Mouse (Mus musculus) MEL (cell line): ENCODE results near the gene Cyth3. TPM values are rescaled to one million over a fixed set of nuclear protein-coding genes. Genes with fewer than 3 reads are reported as not detected.

Experiments
- DNase-seq: peaks from one replicate; pipeline ENCODE4 v3.0.0; 2011; ENCODE audit warnings: low read depth, low spot score
- H3K27ac ChIP-seq: 2 replicates; pipeline ENCODE4 v1.5.1; 2012; ENCODE audit warnings: low read depth, mild to moderate bottlenecking, control low read depth, low read length, moderate library complexity; ENCODE audit not compliant: control insufficient read depth
- H3K27me3 ChIP-seq, 2 experiments: fragments of 150-350 bp in 1 of 2; sonication (generic) in 1 of 2; 2 replicates each; pipeline ENCODE4 v1.6.1; 2012; ENCODE audit warnings: low read length in 2 of 2, mild to moderate bottlenecking in 2 of 2, improper control_type of control experiment in 1 of 2, moderate library complexity in 1 of 2; ENCODE audit not compliant: insufficient read depth in 2 of 2, control insufficient read depth in 1 of 2
- H3K36me3 ChIP-seq, 2 experiments: 2 replicates each; pipeline ENCODE4 v1.6.1; 2012 to 2014; ENCODE audit warnings: low read length in 2 of 2, improper control_type of control experiment in 1 of 2, inconsistent platforms in 1 of 2, mild to moderate bottlenecking in 1 of 2; ENCODE audit not compliant: insufficient read depth in 2 of 2, control insufficient read depth in 1 of 2
- H3K4me1 ChIP-seq, 2 experiments: fragments of 150-350 bp in 1 of 2; sonication (generic) in 1 of 2; 2 replicates each; pipeline ENCODE4 v1.6.1; 2012; ENCODE audit warnings: low read length in 2 of 2, improper control_type of control experiment in 1 of 2, mild to moderate bottlenecking in 1 of 2; ENCODE audit not compliant: insufficient read depth in 2 of 2, control insufficient read depth in 1 of 2
- H3K4me3 ChIP-seq, 2 experiments: fragments of 150-350 bp in 1 of 2; sonication (generic) in 1 of 2; 2 replicates each; pipeline ENCODE4 v1.5.1; 2012; ENCODE audit warnings: low read depth in 2 of 2, low read length in 2 of 2, mild to moderate bottlenecking in 2 of 2, moderate library complexity in 2 of 2, control low read depth in 1 of 2, improper control_type of control experiment in 1 of 2; ENCODE audit not compliant: control insufficient read depth in 1 of 2, insufficient read depth in 1 of 2
- H3K79me2 ChIP-seq: 2 replicates; pipeline ENCODE4 v1.6.1; 2012; ENCODE audit warnings: mild to moderate bottlenecking, low read length, moderate library complexity; ENCODE audit not compliant: control insufficient read depth, poor library complexity, insufficient read depth
- H3K9ac ChIP-seq: 2 replicates; pipeline ENCODE4 v1.6.1; 2012; ENCODE audit warnings: low read depth, mild to moderate bottlenecking, control low read depth, low read length, moderate library complexity; ENCODE audit not compliant: control insufficient read depth, poor library complexity, severe bottlenecking
- H3K9me3 ChIP-seq: fragments of 150-350 bp; sonication (generic); replicated peaks from 2 replicates; pipeline ENCODE4 v1.6.1; 2012; ENCODE audit warnings: mild to moderate bottlenecking, low read length, improper control_type of control experiment, moderate library complexity; ENCODE audit not compliant: insufficient read depth
- CHD2 ChIP-seq: IDR thresholded peaks from 2 replicates; pipeline ENCODE4 v1.6.1; 2011; ENCODE audit warnings: low read length, improper control_type of control experiment
- CTCF ChIP-seq, 3 experiments: IDR thresholded peaks in 2 of 3; conservative IDR thresholded peaks in 1 of 3; 2 replicates each; pipeline ENCODE4 v1.5.1; 2011 to 2012; ENCODE audit warnings: low read length in 3 of 3, low read depth in 2 of 3, mild to moderate bottlenecking in 2 of 3, improper control_type of control experiment in 1 of 3, inconsistent platforms in 1 of 3, mixed read lengths in 1 of 3, moderate library complexity in 1 of 3; ENCODE audit not compliant: control insufficient read depth in 1 of 3, insufficient read depth in 1 of 3, poor library complexity in 1 of 3, severe bottlenecking in 1 of 3
- E2F4 ChIP-seq: IDR thresholded peaks from 2 replicates; pipeline ENCODE4 v1.6.1; 2011; ENCODE audit warnings: low read depth, low read length, improper control_type of control experiment, borderline replicate concordance
- EP300 ChIP-seq, 2 experiments: IDR thresholded peaks; 2 replicates each; pipeline ENCODE4 v1.6.1; 2011; ENCODE audit warnings: improper control_type of control experiment in 2 of 2, low read length in 2 of 2, low read depth in 1 of 2, mild to moderate bottlenecking in 1 of 2
- GABPA ChIP-seq: IDR thresholded peaks from 2 replicates; pipeline ENCODE4 v1.6.1; 2012; ENCODE audit warnings: low read depth, mild to moderate bottlenecking, inconsistent platforms, low read length, improper control_type of control experiment, moderate library complexity
- HCFC1 ChIP-seq: IDR thresholded peaks from 2 replicates; pipeline ENCODE4 v1.6.1; 2012; ENCODE audit warnings: low read depth, mild to moderate bottlenecking, inconsistent platforms, low read length, improper control_type of control experiment, moderate library complexity
- MAFK ChIP-seq: IDR thresholded peaks from 2 replicates; pipeline ENCODE4 v1.6.1; 2011; ENCODE audit warnings: low read depth, mild to moderate bottlenecking, low read length, improper control_type of control experiment, borderline replicate concordance
- MEF2A ChIP-seq: IDR thresholded peaks from 2 replicates; pipeline ENCODE4 v1.6.1; 2014; ENCODE audit warnings: low read depth, mild to moderate bottlenecking, inconsistent platforms, low read length, improper control_type of control experiment; ENCODE audit not compliant: poor library complexity, insufficient replicate concordance, severe bottlenecking; ENCODE audit errors: extremely low read depth
- RAD21 ChIP-seq: IDR thresholded peaks from 2 replicates; pipeline ENCODE4 v1.6.1; 2011; ENCODE audit warnings: mild to moderate bottlenecking, low read depth, low read length, improper control_type of control experiment
- SMC3 ChIP-seq: IDR thresholded peaks from 2 replicates; pipeline ENCODE4 v1.6.1; 2011; ENCODE audit warnings: low read depth, low read length, improper control_type of control experiment
- TAL1 ChIP-seq: IDR thresholded peaks from 2 replicates; pipeline ENCODE4 v1.6.1; 2012; ENCODE audit warnings: mild to moderate bottlenecking, inconsistent platforms, low read length, moderate library complexity, mixed read lengths
- TBP ChIP-seq: IDR thresholded peaks from 2 replicates; pipeline ENCODE4 v1.8.0; 2011; ENCODE audit warnings: low read depth, low read length, improper control_type of control experiment
- TCF12 ChIP-seq: IDR thresholded peaks from 2 replicates; pipeline ENCODE4 v1.6.1; 2014; ENCODE audit warnings: low read depth, mild to moderate bottlenecking, inconsistent platforms, low read length, improper control_type of control experiment, moderate library complexity
- USF2 ChIP-seq, 2 experiments: IDR thresholded peaks; 2 replicates each; pipeline ENCODE4 v1.6.1; 2011 to 2012; ENCODE audit warnings: improper control_type of control experiment in 2 of 2, low read length in 2 of 2, borderline replicate concordance in 1 of 2, inconsistent platforms in 1 of 2, low read depth in 1 of 2, mild to moderate bottlenecking in 1 of 2; ENCODE audit not compliant: insufficient read depth in 1 of 2
- ZC3H11A ChIP-seq: IDR thresholded peaks from 2 replicates; pipeline ENCODE4 v1.6.1; 2012; ENCODE audit warnings: low read depth, mild to moderate bottlenecking, inconsistent platforms, low read length, improper control_type of control experiment
- ZKSCAN1 ChIP-seq: IDR thresholded peaks from 2 replicates; pipeline ENCODE4 v1.6.1; 2012; ENCODE audit warnings: low read depth, mild to moderate bottlenecking, inconsistent platforms, low read length, improper control_type of control experiment, moderate library complexity
- polyA plus RNA-seq, 2 experiments: library from polyadenylated mRNA; stranded (reverse) in 1 of 2; unstranded in 1 of 2; fragments of >175 nt in 1 of 2; fragments of >200 nt in 1 of 2; gene quantifications; 2 replicates each; pipeline versions ENCODE4 v1.2.1 to v1.2.4; 2012; ENCODE audit warnings: low replicate concordance in 2 of 2, low read depth in 1 of 2; ENCODE audit not compliant: insufficient read length in 2 of 2, insufficient read depth in 1 of 2, missing spikeins in 1 of 2
- total RNA-seq: library from RNA; depleted of rRNA; stranded (reverse); fragments of 300-350 nt; gene quantifications from 2 replicates; pipeline ENCODE4 v1.2.3, GENCODE M21; 2012

Cyth3 gene
- total and polyA plus RNA-seq, 3 experiments: 41.1 to 44.9 TPM; not detected in 1

DNA sequence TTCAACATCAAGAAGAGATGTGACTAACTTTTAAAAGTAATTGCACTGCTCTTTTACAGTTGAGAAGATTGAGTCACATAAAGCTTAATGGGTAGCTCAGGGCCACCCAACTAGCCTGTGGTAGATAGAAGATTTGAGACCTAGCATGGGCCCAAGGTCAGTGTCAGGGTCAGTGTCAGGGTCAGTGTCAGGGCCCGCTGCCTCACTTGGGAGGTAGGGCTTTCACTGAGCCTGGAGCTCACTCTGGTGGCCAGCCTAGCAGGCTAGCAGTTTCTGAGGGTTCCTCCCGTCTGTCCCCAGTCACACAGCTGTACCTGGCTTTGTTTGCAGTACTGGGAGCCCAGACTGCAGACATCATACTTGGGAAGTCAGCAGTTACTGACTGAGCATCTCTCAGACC is 47.1 kb downstream of the Cyth3 start:
- H3K4me1 ChIP-seq: peaks cover 9 to 19% of the 10 kb centered on the region in 2 experiments; a peak in 3 of 4 replicates
- H3K36me3 ChIP-seq: peaks cover 0 to 9% of the 10 kb centered on the region in 2 experiments; a peak in 2 of 4 replicates
- H3K27me3 ChIP-seq: no peaks in the 10 kb centered on the region
- no peak overlapping the region for H3K27ac ChIP-seq
- no peak overlapping the region for H3K4me3 ChIP-seq
- no peak for DNase-seq
- H3K9ac ChIP-seq: no peak overlapping the region
- peaks cover under 1% of the 10 kb centered on the region; the same call in 1 of the 2 replicates for H3K79me2 ChIP-seq
- TF ChIP-seq SMC3: peak; percentile 20; the same call in 1 of the 2 replicates
- no peak for TF ChIP-seq MAFK
- H3K9me3 ChIP-seq: no peaks in the 10 kb centered on the region

DNA sequence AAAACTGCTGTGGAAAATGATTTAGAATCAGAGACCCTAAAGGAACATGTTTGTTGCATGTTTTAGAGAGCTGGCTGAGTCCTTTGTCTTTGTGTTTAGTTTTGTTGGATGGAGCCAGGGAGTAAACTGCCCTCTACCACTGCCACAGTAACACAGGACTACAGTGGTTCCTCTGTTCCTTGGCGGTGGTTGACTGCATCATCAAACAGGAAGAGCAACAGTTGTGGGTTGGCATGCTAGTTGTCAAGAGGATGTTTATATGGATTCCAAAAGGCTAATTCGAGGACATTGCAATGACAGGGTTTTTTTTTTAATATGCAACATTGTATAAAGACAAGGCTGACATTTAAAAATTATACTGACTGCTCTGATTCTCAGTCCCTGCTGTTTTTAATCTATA is 47.6 kb downstream of the Cyth3 start:
- TF ChIP-seq MEF2A (no peak), TAL1 (no peak), GABPA (no peak), TBP (no peak), USF2 (IDR thresholded peaks at IDR 0.05; ENCODE audit: borderline replicate concordance in 1 of 2, insufficient read depth in 1 of 2, low read depth in 1 of 2, low read length in 2 of 2) (no peak), MAFK (no peak), ZC3H11A (no peak), HCFC1 (no peak), RAD21 (no peak), CHD2 (no peak), ZKSCAN1 (no peak), CTCF (IDR thresholded peaks at IDR 0.05 in 2 of 3, conservative IDR thresholded peaks at IDR 0.05 in 1 of 3; ENCODE audit: control insufficient read depth in 1 of 3, insufficient read depth in 1 of 3, low read depth in 2 of 3, low read length in 3 of 3, poor library complexity in 1 of 3, severe bottlenecking in 1 of 3) (no peak), EP300 (IDR thresholded peaks at IDR 0.05; ENCODE audit: low read depth in 1 of 2, low read length in 2 of 2) (no peak), TCF12 (no peak), E2F4 (no peak)
- no peak overlapping the region for H3K4me3 ChIP-seq
- peaks cover 0 to 11% of the 10 kb centered on the region in 2 experiments; a peak in 2 of 4 replicates for H3K36me3 ChIP-seq
- no peak overlapping the region for H3K9ac ChIP-seq
- H3K79me2 ChIP-seq: peaks cover 2% of the 10 kb centered on the region; the same call in 1 of the 2 replicates
- H3K27me3 ChIP-seq: no peaks in the 10 kb centered on the region
- no peak overlapping the region for H3K27ac ChIP-seq
- H3K4me1 ChIP-seq: peaks cover 13 to 21% of the 10 kb centered on the region in 2 experiments
- no peak for DNase-seq
- no peaks in the 10 kb centered on the region for H3K9me3 ChIP-seq
